Mouse (Mus musculus): ENCODE results near the gene F3. TPM values are rescaled to one million over a fixed set of nuclear protein-coding genes. Genes with fewer than 3 reads are reported as not detected.

F3 gene
- polyA plus RNA-seq, 1 experiment = not detected

DNA sequence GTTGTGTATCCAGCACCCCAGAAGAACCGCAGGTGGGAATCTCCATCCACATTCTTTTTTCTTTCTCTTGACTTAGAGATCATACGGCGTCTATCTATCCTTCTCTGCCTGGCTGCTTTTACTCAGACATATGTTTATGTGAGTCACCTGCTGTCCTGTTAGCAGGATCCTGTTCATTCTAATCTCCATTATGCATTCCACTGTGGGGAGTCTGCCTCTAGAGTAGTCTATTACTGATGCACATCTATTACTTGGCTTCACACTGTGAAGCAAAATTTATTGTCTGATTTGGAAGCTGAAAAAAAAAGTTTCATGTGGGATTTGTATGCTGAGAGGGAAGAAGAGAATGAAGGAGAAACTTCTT is 19.5 kb upstream of the F3 start:
- Histone ChIP-seq H3K27ac (ENCODE audit: insufficient read depth, low read depth, low read length) (no peak overlapping the region), H3K4me3 (ENCODE audit: insufficient read depth, low read length) (no peak overlapping the region), H3K4me1 (ENCODE audit: control insufficient read depth, insufficient read depth, low read length) (no peaks in the 10 kb centered on the region)
- TF ChIP-seq CTCF (IDR thresholded peaks at IDR 0.05; ENCODE audit: low read depth, low read length) = no peak
- no peak for TF ChIP-seq POLR2A (IDR thresholded peaks at IDR 0.05; ENCODE audit: borderline replicate concordance, low read depth, low read length)

DNA sequence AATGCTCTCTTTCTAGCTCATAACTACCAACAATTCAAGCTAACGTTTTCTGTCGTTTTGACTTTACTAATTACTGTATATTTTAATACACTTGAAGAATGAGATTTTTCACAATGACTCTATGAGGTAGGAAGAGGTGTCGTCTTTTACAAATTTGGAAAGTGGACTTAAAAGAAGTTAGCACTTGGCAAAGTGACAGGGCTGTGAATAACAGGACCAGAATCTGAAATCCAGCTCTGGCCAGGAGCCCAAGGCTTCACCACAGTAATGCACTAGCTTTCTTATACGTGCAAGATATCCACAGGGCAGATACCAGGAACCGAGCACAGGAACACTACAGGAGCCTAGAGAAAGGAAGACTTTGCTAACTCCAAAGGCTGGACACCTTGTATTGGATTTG is 17.2 kb upstream of the F3 start:
- Histone ChIP-seq H3K4me3 (ENCODE audit: insufficient read depth, low read length) (no peak overlapping the region), H3K4me1 (ENCODE audit: control insufficient read depth, insufficient read depth, low read length) (no peaks in the 10 kb centered on the region), H3K27ac (ENCODE audit: insufficient read depth, low read depth, low read length) (no peak overlapping the region)
- TF ChIP-seq CTCF (IDR thresholded peaks at IDR 0.05; ENCODE audit: low read depth, low read length) (no peak), POLR2A (IDR thresholded peaks at IDR 0.05; ENCODE audit: borderline replicate concordance, low read depth, low read length) (no peak)

DNA sequence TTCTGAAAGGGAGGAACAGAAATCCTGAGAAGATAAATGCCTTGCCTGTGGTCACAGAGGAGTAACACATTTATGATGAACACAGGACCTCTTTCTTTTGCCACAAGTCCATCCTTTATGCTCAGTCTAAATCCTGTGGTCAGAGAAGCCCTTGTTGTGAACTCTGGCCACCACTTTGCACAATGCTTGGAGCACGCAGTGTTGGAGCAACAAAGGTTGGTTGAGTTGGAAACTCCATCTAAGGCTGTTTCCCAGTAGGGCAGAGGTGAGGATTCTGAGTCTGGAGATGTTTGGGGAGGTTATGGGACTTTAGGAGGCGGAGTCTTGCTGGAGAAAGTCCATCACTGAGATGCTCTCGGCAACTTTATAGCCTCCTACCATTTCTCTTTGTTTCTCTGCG is 16.2 kb upstream of the F3 start:
- Histone ChIP-seq H3K27ac (ENCODE audit: insufficient read depth, low read depth, low read length) (no peak overlapping the region), H3K4me3 (ENCODE audit: insufficient read depth, low read length) (no peak overlapping the region), H3K4me1 (ENCODE audit: control insufficient read depth, insufficient read depth, low read length) (no peaks in the 10 kb centered on the region)
- TF ChIP-seq POLR2A (IDR thresholded peaks at IDR 0.05; ENCODE audit: borderline replicate concordance, low read depth, low read length) (no peak), CTCF (IDR thresholded peaks at IDR 0.05; ENCODE audit: low read depth, low read length) (no peak)

DNA sequence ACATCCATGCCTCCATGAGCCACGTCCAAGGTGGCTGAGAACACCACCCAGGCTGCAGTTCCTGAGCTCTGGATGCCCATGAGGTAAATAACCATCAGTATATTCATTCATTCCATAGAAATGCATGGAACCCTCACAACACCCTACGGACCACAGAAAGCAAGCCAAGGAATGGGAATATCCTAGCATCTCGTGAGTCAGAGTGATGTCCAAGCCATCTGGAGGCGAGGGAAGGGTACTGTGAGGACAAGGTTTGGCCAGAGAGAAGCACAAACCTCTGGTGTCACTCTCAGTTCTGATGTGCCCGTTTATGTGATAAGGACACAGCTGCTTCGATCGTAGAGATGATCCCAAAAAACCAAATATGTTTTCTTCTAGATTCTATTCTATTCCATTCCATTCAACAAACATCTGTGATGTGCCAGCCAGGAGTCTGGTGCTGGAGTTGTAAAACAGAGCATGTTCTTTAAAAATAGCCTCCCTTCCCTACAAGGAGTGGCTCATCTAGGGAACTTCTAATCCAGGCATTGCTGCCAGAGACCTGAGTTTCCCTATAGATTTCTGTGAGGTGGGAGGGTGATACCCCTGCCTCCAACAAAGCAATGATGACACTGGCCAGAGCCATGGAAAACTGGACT is 12.3 kb upstream of the F3 start:
- Histone ChIP-seq H3K4me3 (ENCODE audit: insufficient read depth, low read length) (no peak overlapping the region), H3K4me1 (ENCODE audit: control insufficient read depth, insufficient read depth, low read length) (no peaks in the 10 kb centered on the region), H3K27ac (ENCODE audit: insufficient read depth, low read depth, low read length) (no peak overlapping the region)
- TF ChIP-seq POLR2A (IDR thresholded peaks at IDR 0.05; ENCODE audit: borderline replicate concordance, low read depth, low read length) = no peak
- TF ChIP-seq CTCF (IDR thresholded peaks at IDR 0.05; ENCODE audit: low read depth, low read length) = no peak

DNA sequence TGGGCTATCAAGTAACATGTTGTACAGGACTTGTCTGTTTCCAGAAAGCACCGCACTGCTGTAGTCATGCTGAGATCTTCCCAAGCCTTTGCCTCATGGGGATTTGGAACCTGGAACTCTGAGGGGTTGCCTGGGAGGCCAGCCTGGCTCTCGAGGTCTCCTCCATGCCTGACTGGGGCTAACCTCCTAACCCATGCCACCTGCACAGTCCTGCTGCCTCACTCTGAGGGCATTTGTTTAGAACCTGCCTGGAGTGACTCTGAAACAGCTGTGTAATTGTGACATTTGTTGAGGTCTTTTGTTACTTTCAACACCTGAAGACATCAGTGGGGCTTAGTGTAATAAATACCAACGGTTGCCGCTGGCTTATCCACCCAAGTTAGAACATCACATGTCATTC is 11.1 kb upstream of the F3 start:
- H3K4me3 ChIP-seq (ENCODE audit: insufficient read depth, low read length) = no peak overlapping the region
- H3K27ac ChIP-seq (ENCODE audit: insufficient read depth, low read depth, low read length) = no peak overlapping the region
- no peaks in the 10 kb centered on the region for H3K4me1 ChIP-seq (ENCODE audit: control insufficient read depth, insufficient read depth, low read length)
- TF ChIP-seq CTCF (IDR thresholded peaks at IDR 0.05; ENCODE audit: low read depth, low read length) (no peak), POLR2A (IDR thresholded peaks at IDR 0.05; ENCODE audit: borderline replicate concordance, low read depth, low read length) (no peak)

DNA sequence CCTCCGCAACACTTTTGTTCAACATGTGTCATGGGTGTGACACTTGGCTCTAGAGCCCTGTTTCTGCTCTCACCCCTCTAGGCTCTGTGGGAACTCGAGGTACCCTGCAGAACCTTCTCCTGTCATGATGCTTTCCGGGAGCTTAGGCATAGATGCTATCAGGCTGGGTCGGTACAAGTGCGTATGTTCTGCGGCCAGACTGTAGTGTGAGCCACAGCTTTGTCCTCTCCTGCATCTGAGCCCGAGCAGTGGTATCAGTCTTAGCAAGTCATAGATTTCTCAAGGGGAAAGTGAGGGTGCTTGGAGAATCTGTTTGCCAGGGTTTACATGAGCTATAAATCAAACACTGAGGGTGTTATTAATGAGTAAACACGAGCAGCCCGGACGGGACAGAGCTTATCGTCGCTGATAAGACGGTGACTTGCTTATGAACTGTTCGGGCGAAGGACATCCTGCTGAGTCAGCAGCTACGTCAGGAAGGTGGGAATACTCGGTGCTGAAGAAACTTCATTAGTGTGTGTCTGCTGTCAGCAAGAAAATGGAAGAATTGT is 10.1 kb upstream of the F3 start:
- Histone ChIP-seq H3K4me3 (ENCODE audit: insufficient read depth, low read length) (no peak overlapping the region), H3K27ac (ENCODE audit: insufficient read depth, low read depth, low read length) (no peak overlapping the region), H3K4me1 (ENCODE audit: control insufficient read depth, insufficient read depth, low read length) (no peaks in the 10 kb centered on the region)
- TF ChIP-seq CTCF (IDR thresholded peaks at IDR 0.05; ENCODE audit: low read depth, low read length) (no peak), POLR2A (IDR thresholded peaks at IDR 0.05; ENCODE audit: borderline replicate concordance, low read depth, low read length) (no peak)

DNA sequence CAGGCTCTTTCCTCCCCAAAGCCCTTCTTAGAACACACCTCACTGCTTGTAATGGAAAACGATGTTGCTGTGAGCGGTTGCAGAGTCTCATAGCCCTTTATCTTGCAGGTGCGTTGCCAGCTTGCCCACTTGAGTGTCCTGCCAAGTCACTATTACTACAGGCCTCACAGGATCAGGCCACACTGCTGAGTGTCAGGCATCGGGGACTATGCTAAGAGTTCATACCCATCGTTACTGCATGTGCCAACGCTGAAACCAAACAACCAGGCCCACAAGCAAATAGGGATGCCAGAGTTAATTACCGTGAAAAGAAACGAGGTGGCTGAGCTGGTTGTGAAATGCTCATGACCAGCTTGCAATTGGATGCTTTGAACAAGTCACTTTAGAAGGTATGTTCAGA is 9.5 kb upstream of the F3 start:
- H3K4me3 ChIP-seq (ENCODE audit: insufficient read depth, low read length) = no peak overlapping the region
- no peaks in the 10 kb centered on the region for H3K4me1 ChIP-seq (ENCODE audit: control insufficient read depth, insufficient read depth, low read length)
- TF ChIP-seq CTCF (IDR thresholded peaks at IDR 0.05; ENCODE audit: low read depth, low read length) = no peak
- TF ChIP-seq POLR2A (IDR thresholded peaks at IDR 0.05; ENCODE audit: borderline replicate concordance, low read depth, low read length) = no peak
- no peak overlapping the region for H3K27ac ChIP-seq (ENCODE audit: insufficient read depth, low read depth, low read length)

DNA sequence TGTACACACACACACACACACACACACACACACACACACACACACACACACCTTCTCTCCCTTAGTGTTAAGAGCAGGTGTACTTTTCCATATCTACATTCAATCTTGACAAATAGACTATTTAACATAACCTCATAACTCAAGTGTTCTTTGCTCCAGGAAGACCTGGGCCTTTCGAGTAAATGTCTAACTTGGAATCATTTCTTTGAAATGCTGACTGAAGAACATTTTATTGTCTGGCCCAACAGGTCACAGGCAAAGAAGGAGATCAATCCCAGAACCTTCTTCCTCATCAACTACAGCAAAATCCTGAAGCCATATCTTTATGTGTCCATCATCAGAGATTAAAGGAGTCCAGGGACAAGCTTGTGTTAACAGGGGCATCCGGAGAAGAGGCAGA is 8.9 kb upstream of the F3 start:
- Histone ChIP-seq H3K4me1 (ENCODE audit: control insufficient read depth, insufficient read depth, low read length) (no peaks in the 10 kb centered on the region), H3K4me3 (ENCODE audit: insufficient read depth, low read length) (no peak overlapping the region), H3K27ac (ENCODE audit: insufficient read depth, low read depth, low read length) (no peak overlapping the region)
- TF ChIP-seq POLR2A (IDR thresholded peaks at IDR 0.05; ENCODE audit: borderline replicate concordance, low read depth, low read length) (no peak), CTCF (IDR thresholded peaks at IDR 0.05; ENCODE audit: low read depth, low read length) (no peak)

DNA sequence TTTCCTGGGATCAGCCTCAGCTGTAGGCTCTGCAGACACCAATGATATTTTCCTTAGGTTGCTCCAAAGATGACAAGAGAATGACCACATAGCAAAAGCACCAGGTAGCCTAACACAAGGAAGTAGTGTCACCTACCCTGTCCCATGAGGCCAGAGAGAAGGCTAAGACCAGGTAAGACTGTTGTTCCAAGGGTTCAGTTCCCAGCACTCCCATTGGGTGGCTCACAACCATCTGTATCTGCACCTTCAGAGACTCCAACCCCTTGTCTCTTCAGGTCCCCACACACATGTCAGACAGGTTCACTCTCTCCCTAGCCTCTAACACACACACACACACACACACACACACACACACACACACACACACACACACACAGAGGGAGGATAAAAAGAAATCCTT is 8.0 kb upstream of the F3 start:
- no peak overlapping the region for H3K27ac ChIP-seq (ENCODE audit: insufficient read depth, low read depth, low read length)
- no peaks in the 10 kb centered on the region for H3K4me1 ChIP-seq (ENCODE audit: control insufficient read depth, insufficient read depth, low read length)
- no peak overlapping the region for H3K4me3 ChIP-seq (ENCODE audit: insufficient read depth, low read length)
- TF ChIP-seq POLR2A (IDR thresholded peaks at IDR 0.05; ENCODE audit: borderline replicate concordance, low read depth, low read length) = no peak
- TF ChIP-seq CTCF (IDR thresholded peaks at IDR 0.05; ENCODE audit: low read depth, low read length) = no peak

DNA sequence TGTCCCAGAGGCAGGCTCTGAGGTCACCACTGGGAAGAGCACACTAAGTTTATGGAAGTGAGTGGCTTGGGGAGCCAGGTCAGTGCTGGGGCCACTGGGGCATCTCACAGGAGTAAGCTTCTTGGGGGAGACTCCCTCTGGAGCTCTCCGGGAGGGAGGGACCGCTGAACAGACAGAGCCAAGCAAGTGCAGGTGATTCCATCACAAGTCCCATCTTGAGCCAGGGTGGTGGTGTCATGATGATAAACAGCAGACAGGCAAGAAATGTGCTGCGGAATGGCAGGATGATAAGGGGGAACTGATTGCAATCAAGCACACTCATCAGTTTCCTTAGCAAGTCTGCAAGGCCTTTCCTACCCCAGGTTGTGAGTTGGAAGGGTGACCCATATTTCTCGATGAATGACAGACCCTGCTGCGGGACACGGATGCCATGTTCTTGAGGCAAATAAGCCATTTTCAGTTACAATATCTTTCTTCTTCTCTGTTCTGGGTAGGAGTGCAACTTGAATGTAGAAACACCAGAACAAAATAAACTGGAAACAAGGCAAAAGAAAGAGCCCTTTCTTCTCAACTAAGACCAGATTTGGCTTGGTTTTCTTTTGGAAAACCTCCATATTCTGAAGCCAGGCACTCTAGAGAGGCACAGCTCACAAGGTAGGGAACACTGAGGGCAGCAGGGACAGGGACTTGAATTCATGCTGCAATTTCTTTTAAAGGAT is 7.4 kb upstream of the F3 start:
- no peak for TF ChIP-seq CTCF (IDR thresholded peaks at IDR 0.05; ENCODE audit: low read depth, low read length)
- no peak for TF ChIP-seq POLR2A (IDR thresholded peaks at IDR 0.05; ENCODE audit: borderline replicate concordance, low read depth, low read length)
- Histone ChIP-seq H3K4me3 (ENCODE audit: insufficient read depth, low read length) (no peak overlapping the region), H3K27ac (ENCODE audit: insufficient read depth, low read depth, low read length) (no peak overlapping the region), H3K4me1 (ENCODE audit: control insufficient read depth, insufficient read depth, low read length) (no peaks in the 10 kb centered on the region)

Data from bone marrow macrophage, adult 2 months (primary cell).